Mouse (Mus musculus): Measurements from ENCODE around the gene Cacna2d1.

- no peak for TF ChIP-seq POLR2A (IDR thresholded peaks at IDR 0.05; ENCODE audit: borderline replicate concordance, control insufficient read depth, low read depth, low read length)
- TF ChIP-seq CTCF (IDR thresholded peaks at IDR 0.05; ENCODE audit: control insufficient read depth, insufficient read depth, low read length): no peak
These were observed 231.8 kb downstream of the Cacna2d1 start for GRCm38 (mm10) chr5:16166117-16166867.
